Mouse (Mus musculus) megakaryocyte, embryonic 14.5 days (primary cell): ENCODE measurements around the gene 5430419D17Rik. TPM values are rescaled to one million over a fixed set of nuclear protein-coding genes. Genes with fewer than 3 reads are reported as not detected.

Experiments used
- H3K27me3 ChIP-seq: replicated peaks from 2 replicates; pipeline ENCODE3; 2012; ENCODE audit warnings: inconsistent platforms
- H3K36me3 ChIP-seq: replicated peaks from 2 replicates; pipeline ENCODE3; 2012; ENCODE audit warnings: low read length, inconsistent platforms, mixed read lengths
- H3K4me1 ChIP-seq: 2 replicates; pipeline ENCODE4 v1.6.1; 2012; ENCODE audit warnings: inconsistent platforms
- H3K4me3 ChIP-seq: replicated peaks from 2 replicates; pipeline ENCODE3; 2012; ENCODE audit warnings: moderate library complexity, mild to moderate bottlenecking, inconsistent platforms
- H3K9me3 ChIP-seq: 2 replicates; pipeline ENCODE4 v1.6.1; 2012; ENCODE audit warnings: inconsistent platforms
- FLI1 ChIP-seq: IDR thresholded peaks from 2 replicates; pipeline ENCODE4 v1.6.1; 2012; ENCODE audit warnings: low read length, inconsistent platforms, mixed read lengths
- GATA1 ChIP-seq: IDR thresholded peaks from 3 replicates; pipeline ENCODE4 v1.6.1; 2012; ENCODE audit warnings: mixed read lengths, low read length, inconsistent platforms, borderline replicate concordance
- polyA plus RNA-seq: library from polyadenylated mRNA; stranded (reverse); fragments of >175 nt; gene quantifications from 2 replicates; pipeline ENCODE4 v1.2.3, GENCODE M21; 2012; ENCODE audit warnings: low replicate concordance; ENCODE audit not compliant: insufficient read depth

The 5430419D17Rik gene
- polyA plus RNA-seq, 1 experiment, result not detected

GRCm38 (mm10) chr7:131187047-131187446 is 12.8 kb downstream of the 5430419D17Rik start:
- Histone ChIP-seq H3K9me3 (no peaks in the 10 kb centered on the region), H3K27me3 (no peaks in the 10 kb centered on the region), H3K36me3 (no peaks in the 10 kb centered on the region), H3K4me3 (no peak overlapping the region), H3K4me1 (no peaks in the 10 kb centered on the region)
- TF ChIP-seq GATA1 (no peak), FLI1 (no peak)

GRCm38 (mm10) chr7:131187996-131188395 is 13.8 kb downstream of the 5430419D17Rik start:
- no peak for TF ChIP-seq GATA1
- no peak for TF ChIP-seq FLI1
- Histone ChIP-seq H3K9me3 (no peaks in the 10 kb centered on the region), H3K4me3 (no peak overlapping the region), H3K36me3 (no peaks in the 10 kb centered on the region), H3K27me3 (no peaks in the 10 kb centered on the region), H3K4me1 (no peaks in the 10 kb centered on the region)

- no peak for TF ChIP-seq FLI1
- no peak for TF ChIP-seq GATA1
- Histone ChIP-seq H3K36me3 (no peaks in the 10 kb centered on the region), H3K9me3 (no peaks in the 10 kb centered on the region), H3K4me3 (no peak overlapping the region), H3K4me1 (no peaks in the 10 kb centered on the region), H3K27me3 (peaks cover 2% of the 10 kb centered on the region)
These were observed 48.9 kb downstream of the 5430419D17Rik start for GRCm38 (mm10) chr7:131223086-131223485.

- H3K4me1 ChIP-seq, result no peaks in the 10 kb centered on the region
- H3K36me3 ChIP-seq, result no peaks in the 10 kb centered on the region
- H3K27me3 ChIP-seq, result no peaks in the 10 kb centered on the region
- no peak overlapping the region for H3K4me3 ChIP-seq
- H3K9me3 ChIP-seq, result no peaks in the 10 kb centered on the region
- TF ChIP-seq GATA1 (no peak), FLI1 (no peak)
These were observed 61.9 kb downstream of the 5430419D17Rik start for GRCm38 (mm10) chr7:131236091-131236490.

GRCm38 (mm10) chr7:131244993-131245392 is 70.8 kb downstream of the 5430419D17Rik start:
- no peaks in the 10 kb centered on the region for H3K36me3 ChIP-seq
- H3K9me3 ChIP-seq, result no peaks in the 10 kb centered on the region; the same call in 1 of the 2 replicates
- no peaks in the 10 kb centered on the region for H3K27me3 ChIP-seq
- no peak for TF ChIP-seq FLI1
- no peak for TF ChIP-seq GATA1
- no peak overlapping the region for H3K4me3 ChIP-seq
- H3K4me1 ChIP-seq, result no peaks in the 10 kb centered on the region

- no peak for TF ChIP-seq FLI1
- no peak for TF ChIP-seq GATA1
- peaks cover 2% of the 10 kb centered on the region for H3K27me3 ChIP-seq
- H3K4me3 ChIP-seq, result peak overlapping the region; percentile 51
- no peaks in the 10 kb centered on the region for H3K9me3 ChIP-seq
- no peaks in the 10 kb centered on the region for H3K4me1 ChIP-seq
- H3K36me3 ChIP-seq, result no peaks in the 10 kb centered on the region
These were observed 82.6 kb downstream of the 5430419D17Rik start for GRCm38 (mm10) chr7:131256841-131257240.

GRCm38 (mm10) chr7:131257309-131257708 is 83.1 kb downstream of the 5430419D17Rik start:
- Histone ChIP-seq H3K4me1 (no peaks in the 10 kb centered on the region), H3K9me3 (no peaks in the 10 kb centered on the region), H3K36me3 (no peaks in the 10 kb centered on the region), H3K4me3 (no peak overlapping the region), H3K27me3 (peaks cover 2% of the 10 kb centered on the region)
- TF ChIP-seq GATA1 (no peak), FLI1 (no peak)

GRCm38 (mm10) chr7:131260946-131261345 is 86.7 kb downstream of the 5430419D17Rik start:
- H3K4me1 ChIP-seq, result no peaks in the 10 kb centered on the region
- H3K4me3 ChIP-seq, result no peak overlapping the region
- peaks cover 2% of the 10 kb centered on the region for H3K27me3 ChIP-seq
- H3K36me3 ChIP-seq, result no peaks in the 10 kb centered on the region
- peaks cover 7% of the 10 kb centered on the region for H3K9me3 ChIP-seq
- no peak for TF ChIP-seq FLI1
- TF ChIP-seq GATA1, result no peak

GRCm38 (mm10) chr7:131264251-131264650 is 90.0 kb downstream of the 5430419D17Rik start:
- Histone ChIP-seq H3K4me1 (no peaks in the 10 kb centered on the region), H3K4me3 (no peak overlapping the region), H3K27me3 (no peaks in the 10 kb centered on the region), H3K9me3 (peaks cover 8% of the 10 kb centered on the region), H3K36me3 (no peaks in the 10 kb centered on the region)
- TF ChIP-seq FLI1, result no peak
- TF ChIP-seq GATA1, result no peak

- peaks cover 8% of the 10 kb centered on the region for H3K9me3 ChIP-seq
- no peaks in the 10 kb centered on the region for H3K27me3 ChIP-seq
- peak overlapping the region; percentile 14 for H3K4me3 ChIP-seq
- TF ChIP-seq GATA1, result no peak
- TF ChIP-seq FLI1, result no peak
- no peaks in the 10 kb centered on the region for H3K4me1 ChIP-seq
- no peaks in the 10 kb centered on the region for H3K36me3 ChIP-seq
These were observed 91.6 kb downstream of the 5430419D17Rik start for GRCm38 (mm10) chr7:131265851-131266250.

- Histone ChIP-seq H3K4me3 (no peak overlapping the region), H3K36me3 (no peaks in the 10 kb centered on the region), H3K4me1 (no peaks in the 10 kb centered on the region), H3K27me3 (peaks cover 4% of the 10 kb centered on the region), H3K9me3 (no peaks in the 10 kb centered on the region)
- TF ChIP-seq GATA1 (no peak), FLI1 (no peak)
These were observed 122.9 kb downstream of the 5430419D17Rik start for GRCm38 (mm10) chr7:131297151-131297550.
